Mouse (Mus musculus) hindbrain, embryonic 12.5 days (tissue): ENCODE measurements at regions not wholly inside any gene's neighbourhood (a gene's known extent, or its start where the extent isn't known, plus 50 kb on each side); places are given as distances from the start of the nearest gene placed in this dataset.

Experiments used
- ATAC-seq: fragments of 200-750 bp; cut with Nextera tagmentation; 2 replicates; pipeline ENCODE4 v1.8.0; 2017; ENCODE audit warnings: moderate TSS enrichment; ENCODE audit not compliant: low FRiP score
- H3K27ac ChIP-seq: fragments of 300-500 bp; sonication (generic); 2 replicates; pipeline ENCODE4 v1.5.1; 2016; ENCODE audit warnings: mild to moderate bottlenecking
- H3K27me3 ChIP-seq: fragments of 300-500 bp; sonication (generic); 2 replicates; pipeline ENCODE4 v1.6.1; 2016; ENCODE audit warnings: mild to moderate bottlenecking
- H3K36me3 ChIP-seq: fragments of 300-500 bp; sonication (generic); 2 replicates; pipeline ENCODE4 v1.6.1; 2016; ENCODE audit warnings: mild to moderate bottlenecking
- H3K4me1 ChIP-seq: fragments of 300-500 bp; sonication (generic); 2 replicates; pipeline ENCODE4 v1.6.1; 2016
- H3K4me2 ChIP-seq: fragments of 300-500 bp; sonication (generic); replicated peaks from 2 replicates; pipeline ENCODE4 v1.6.1; 2016; ENCODE audit warnings: mild to moderate bottlenecking
- H3K4me3 ChIP-seq: fragments of 300-500 bp; sonication (generic); 2 replicates; pipeline ENCODE4 v1.5.1; 2016; ENCODE audit warnings: mild to moderate bottlenecking
- H3K9ac ChIP-seq: fragments of 300-500 bp; sonication (generic); 2 replicates; pipeline ENCODE4 v1.6.1; 2016; ENCODE audit warnings: mild to moderate bottlenecking, moderate library complexity
- H3K9me3 ChIP-seq: fragments of 300-500 bp; sonication (generic); replicated peaks from 2 replicates; pipeline ENCODE4 v1.6.1; 2016; ENCODE audit warnings: mild to moderate bottlenecking
- WGBS: fragments of 180-500 bp; shearing (Covaris S2); methylation state at CpG from one replicate; pipeline ENCODE4 v1.1.7; 2016; 5-methylcytosine and 5-hydroxymethylcytosine counted together

- Histone ChIP-seq H3K27me3 (no peaks in the 10 kb centered on the region), H3K36me3 (no peaks in the 10 kb centered on the region), H3K27ac (no peak overlapping the region), H3K4me2 (no peak overlapping the region), H3K4me3 (no peak overlapping the region), H3K9ac (no peak overlapping the region), H3K9me3 (no peaks in the 10 kb centered on the region), H3K4me1 (no peaks in the 10 kb centered on the region)
- WGBS = 79% methylated on average over 4 of the region's 4 CpGs
- ATAC-seq = no peak
Observed at GRCm38 (mm10) chr3:62985033-62985432, 256.3 kb upstream of the Mme start.

DNA sequence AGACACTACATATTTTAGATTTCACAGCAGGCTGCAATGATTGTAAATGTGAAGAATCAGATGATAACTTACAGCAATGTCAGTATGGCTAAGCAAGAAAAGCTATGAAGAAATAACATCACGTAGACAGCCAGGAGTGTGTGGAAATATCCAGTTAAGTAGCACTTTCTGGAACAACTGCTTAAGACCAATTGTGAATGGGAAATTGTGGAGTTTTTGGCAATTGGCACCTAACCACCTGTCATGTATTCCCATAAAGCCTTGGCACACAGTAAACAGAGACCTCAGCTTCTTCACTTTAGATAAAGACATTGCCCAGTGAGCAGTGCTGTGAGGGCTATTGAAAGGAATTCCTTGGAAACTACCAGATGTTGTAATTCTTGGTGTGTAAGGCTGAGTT, 264.4 kb upstream of the Mme start:
- no peaks in the 10 kb centered on the region for H3K36me3 ChIP-seq
- 89% methylated on average over 1 of the region's 1 CpGs for WGBS
- no peaks in the 10 kb centered on the region for H3K9me3 ChIP-seq
- no peak overlapping the region for H3K4me3 ChIP-seq
- H3K4me1 ChIP-seq = no peaks in the 10 kb centered on the region
- no peak for ATAC-seq
- no peak overlapping the region for H3K27ac ChIP-seq
- no peak overlapping the region for H3K9ac ChIP-seq
- H3K4me2 ChIP-seq = no peak overlapping the region
- H3K27me3 ChIP-seq = no peaks in the 10 kb centered on the region

- H3K4me1 ChIP-seq = no peaks in the 10 kb centered on the region
- H3K36me3 ChIP-seq = no peaks in the 10 kb centered on the region
- no peak overlapping the region for H3K4me2 ChIP-seq
- H3K9me3 ChIP-seq = no peaks in the 10 kb centered on the region
- H3K4me3 ChIP-seq = no peak overlapping the region
- H3K27me3 ChIP-seq = no peaks in the 10 kb centered on the region
- H3K27ac ChIP-seq = no peak overlapping the region
- H3K9ac ChIP-seq = no peak overlapping the region
- no peak for ATAC-seq
- 77% methylated on average over 1 of the region's 1 CpGs for WGBS
Observed at GRCm38 (mm10) chr3:62963244-62963643, 278.1 kb upstream of the Mme start.

GRCm38 (mm10) chr3:62962608-62963007, 278.7 kb upstream of the Mme start:
- H3K4me1 ChIP-seq = no peaks in the 10 kb centered on the region
- WGBS = 61% methylated on average over 4 of the region's 4 CpGs
- H3K27me3 ChIP-seq = no peaks in the 10 kb centered on the region
- H3K4me3 ChIP-seq = no peak overlapping the region
- no peak for ATAC-seq
- no peaks in the 10 kb centered on the region for H3K9me3 ChIP-seq
- H3K36me3 ChIP-seq = no peaks in the 10 kb centered on the region
- no peak overlapping the region for H3K4me2 ChIP-seq
- H3K27ac ChIP-seq = no peak overlapping the region
- H3K9ac ChIP-seq = no peak overlapping the region

GRCm38 (mm10) chr3:62945356-62945755, 296.0 kb upstream of the Mme start:
- H3K4me3 ChIP-seq = no peak overlapping the region
- no peak for ATAC-seq

DNA sequence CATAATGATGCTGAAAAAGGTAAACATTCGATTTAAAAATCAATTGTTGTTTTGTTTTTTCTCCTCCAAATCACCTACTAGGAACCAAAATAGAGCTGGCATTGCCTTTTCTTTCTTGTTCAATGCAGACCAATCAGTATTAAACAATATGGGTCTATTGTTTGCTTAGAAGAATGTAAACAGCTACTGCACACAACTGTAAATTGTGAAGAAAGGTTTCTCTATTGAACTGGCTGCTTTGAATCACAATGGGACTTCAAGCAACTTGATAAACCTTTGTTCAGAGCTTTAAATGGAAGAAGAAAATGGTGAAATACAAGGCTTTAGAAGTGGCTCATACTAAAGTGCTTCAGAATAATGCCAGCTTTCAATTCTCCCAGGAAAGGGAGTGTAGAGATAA, 302.7 kb upstream of the Mme start:
- H3K4me1 ChIP-seq = no peaks in the 10 kb centered on the region
- H3K4me3 ChIP-seq = no peak overlapping the region
- no peak overlapping the region for H3K9ac ChIP-seq
- no peak overlapping the region for H3K4me2 ChIP-seq
- no peaks in the 10 kb centered on the region for H3K9me3 ChIP-seq
- no peak overlapping the region for H3K27ac ChIP-seq
- 77% methylated on average over 1 of the region's 1 CpGs for WGBS
- ATAC-seq = no peak
- no peaks in the 10 kb centered on the region for H3K27me3 ChIP-seq
- no peaks in the 10 kb centered on the region for H3K36me3 ChIP-seq

More at GRCm38 (mm10) chr3:62945356-62945755, 296.0 kb upstream of the Mme start:
- Histone ChIP-seq H3K27ac (no peak overlapping the region), H3K36me3 (no peaks in the 10 kb centered on the region), H3K9me3 (no peaks in the 10 kb centered on the region), H3K27me3 (no peaks in the 10 kb centered on the region), H3K4me2 (no peak overlapping the region), H3K4me1 (no peaks in the 10 kb centered on the region), H3K9ac (no peak overlapping the region)

- H3K27me3 ChIP-seq = no peaks in the 10 kb centered on the region
- WGBS = 8% methylated on average over 1 of the region's 1 CpGs
- no peak overlapping the region for H3K27ac ChIP-seq
- H3K9ac ChIP-seq = no peak overlapping the region
- H3K36me3 ChIP-seq = no peaks in the 10 kb centered on the region
- no peaks in the 10 kb centered on the region for H3K9me3 ChIP-seq
- H3K4me1 ChIP-seq = no peaks in the 10 kb centered on the region
- no peak for ATAC-seq
- H3K4me3 ChIP-seq = no peak overlapping the region
- H3K4me2 ChIP-seq = no peak overlapping the region
Observed at GRCm38 (mm10) chr3:62924441-62924840, 316.9 kb upstream of the Mme start.

- Histone ChIP-seq H3K36me3 (no peaks in the 10 kb centered on the region), H3K4me2 (no peak overlapping the region), H3K4me1 (no peaks in the 10 kb centered on the region), H3K27ac (no peak overlapping the region), H3K9ac (no peak overlapping the region), H3K9me3 (no peaks in the 10 kb centered on the region), H3K27me3 (no peaks in the 10 kb centered on the region), H3K4me3 (no peak overlapping the region)
- ATAC-seq = no peak
- WGBS = 51% methylated on average over 1 of the region's 1 CpGs
Observed at GRCm38 (mm10) chr3:62916899-62917298, 312.0 kb upstream of the Gpr149 start.

DNA sequence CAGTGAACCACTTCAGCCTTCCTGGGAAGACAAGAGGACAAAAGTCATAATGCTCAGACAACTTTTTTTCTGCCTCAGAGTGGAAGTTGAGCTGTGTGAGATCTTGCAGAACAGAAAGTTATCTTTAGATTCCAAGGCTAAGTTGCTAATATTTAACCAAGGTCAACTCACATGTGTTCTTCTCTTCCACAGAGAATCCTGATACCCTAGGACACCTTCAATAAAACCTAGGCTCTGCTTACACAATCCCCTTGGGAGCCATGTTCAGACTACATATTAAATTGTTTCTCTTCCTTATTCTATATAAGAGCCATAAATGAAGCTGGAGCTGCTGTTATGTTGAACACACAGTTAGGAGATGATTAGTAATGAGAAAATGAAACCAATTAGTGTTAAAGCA, 280.2 kb upstream of the Gpr149 start:
- Histone ChIP-seq H3K9me3 (no peaks in the 10 kb centered on the region), H3K27ac (no peak overlapping the region), H3K27me3 (no peaks in the 10 kb centered on the region), H3K36me3 (no peaks in the 10 kb centered on the region), H3K4me1 (no peaks in the 10 kb centered on the region), H3K4me2 (no peak overlapping the region), H3K4me3 (no peak overlapping the region), H3K9ac (no peak overlapping the region)
- no peak for ATAC-seq

DNA sequence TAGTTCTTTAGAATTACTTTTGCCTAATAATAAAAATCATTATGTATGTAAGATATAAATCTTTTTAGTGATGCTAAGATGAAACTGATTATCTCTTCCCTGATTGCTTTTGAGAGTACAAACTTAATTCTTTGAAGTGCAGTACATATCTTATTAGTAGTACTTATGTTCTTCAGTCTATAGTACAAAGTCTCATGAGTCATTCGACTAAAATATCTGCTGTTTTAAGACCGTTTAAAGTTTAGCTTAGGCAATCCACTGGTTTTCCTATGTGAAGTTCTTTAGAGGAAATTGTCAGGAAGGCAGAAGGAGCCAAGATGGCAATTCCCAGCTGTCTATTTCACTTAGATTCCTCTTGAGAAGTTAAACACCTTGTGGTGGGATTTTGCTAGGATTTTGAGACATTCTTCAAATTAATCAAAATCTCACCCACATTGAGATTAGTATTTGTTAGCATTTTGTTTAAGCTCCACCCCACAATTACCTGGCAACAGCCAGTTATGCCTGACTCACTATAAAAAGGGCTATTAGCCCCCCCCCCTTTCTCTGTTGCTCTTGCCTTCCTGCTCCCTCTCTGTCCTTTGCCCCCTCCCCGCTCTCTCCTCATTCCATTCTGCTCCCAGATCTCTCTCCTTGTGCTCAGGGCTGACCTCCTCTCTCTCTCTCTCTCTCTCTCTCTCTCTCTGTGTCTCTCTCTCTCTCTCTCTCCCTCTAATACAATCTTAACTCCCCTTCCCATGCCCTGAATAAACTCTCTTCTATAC, 277.6 kb upstream of the Gpr149 start:
- H3K36me3 ChIP-seq = no peaks in the 10 kb centered on the region
- WGBS = 85% methylated on average over 3 of the region's 3 CpGs
- H3K9ac ChIP-seq = no peak overlapping the region
- no peaks in the 10 kb centered on the region for H3K4me1 ChIP-seq
- H3K4me2 ChIP-seq = no peak overlapping the region
- no peak overlapping the region for H3K4me3 ChIP-seq
- H3K27ac ChIP-seq = no peak overlapping the region
- H3K9me3 ChIP-seq = no peaks in the 10 kb centered on the region
- no peaks in the 10 kb centered on the region for H3K27me3 ChIP-seq
- no peak for ATAC-seq

DNA sequence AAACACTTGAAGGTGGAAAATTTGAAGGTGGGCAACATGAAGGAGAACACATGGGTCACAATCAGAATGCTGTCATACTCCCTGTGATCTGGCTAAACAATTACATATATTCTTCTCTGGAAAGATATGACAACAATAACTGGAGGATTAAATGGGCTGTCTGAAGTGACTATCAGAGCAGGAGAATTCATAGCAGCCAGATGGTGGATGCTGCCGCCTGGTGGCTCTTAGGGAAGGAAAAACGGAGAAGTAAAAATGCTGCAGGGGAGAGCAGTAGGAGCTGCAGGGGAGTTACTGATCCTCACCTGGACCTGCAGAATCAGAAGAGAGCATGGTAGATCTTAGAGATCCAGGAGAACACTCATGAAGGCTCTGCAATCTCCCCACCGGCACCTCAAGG, 255.8 kb upstream of the Gpr149 start:
- no peak overlapping the region for H3K9ac ChIP-seq
- ATAC-seq = no peak
- H3K4me2 ChIP-seq = no peak overlapping the region
- no peaks in the 10 kb centered on the region for H3K36me3 ChIP-seq
- H3K27me3 ChIP-seq = no peaks in the 10 kb centered on the region
- WGBS = 21% methylated on average over 3 of the region's 3 CpGs
- H3K9me3 ChIP-seq = no peaks in the 10 kb centered on the region
- no peak overlapping the region for H3K27ac ChIP-seq
- no peak overlapping the region for H3K4me3 ChIP-seq
- no peaks in the 10 kb centered on the region for H3K4me1 ChIP-seq

DNA sequence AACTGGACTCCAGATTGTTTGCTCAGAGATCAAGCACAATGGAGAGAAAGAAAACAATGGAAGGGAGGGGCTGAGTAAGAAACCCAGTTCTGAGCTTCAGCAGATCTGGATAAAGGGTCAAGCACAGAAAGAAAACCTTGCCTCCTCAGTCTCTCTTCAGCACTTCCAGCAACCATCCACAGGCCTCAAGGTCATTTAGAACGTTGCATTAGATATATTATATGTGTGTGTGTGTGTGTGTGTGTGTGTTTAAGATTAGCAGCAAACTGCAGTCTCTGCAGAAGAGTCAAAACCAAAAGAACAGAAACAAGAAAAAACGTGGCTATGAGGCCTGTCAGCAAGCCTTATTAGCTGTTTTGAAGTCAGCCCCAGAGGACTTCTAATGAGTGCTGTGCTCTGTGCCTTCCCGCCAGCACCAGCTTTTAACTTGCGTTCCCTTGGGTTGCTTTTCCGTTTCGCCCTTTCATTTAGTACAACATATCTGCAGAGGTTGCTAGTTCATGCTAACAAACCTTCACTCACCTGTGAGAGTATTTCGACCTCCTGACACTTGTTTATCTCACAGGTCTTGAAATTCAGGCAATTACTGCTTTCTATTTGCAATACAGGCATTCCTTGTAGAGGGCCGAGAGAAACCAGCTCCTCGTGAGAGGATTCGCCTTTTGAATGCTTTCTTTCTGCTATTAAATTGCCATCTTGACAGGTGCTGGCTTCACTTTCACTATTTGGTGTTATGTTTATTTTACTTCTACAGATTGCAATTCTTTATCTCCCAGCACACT, 230.9 kb upstream of the Gpr149 start:
- Histone ChIP-seq H3K27ac (no peak overlapping the region), H3K4me1 (no peaks in the 10 kb centered on the region), H3K27me3 (no peaks in the 10 kb centered on the region), H3K4me3 (no peak overlapping the region), H3K9me3 (no peaks in the 10 kb centered on the region), H3K4me2 (no peak overlapping the region), H3K9ac (no peak overlapping the region), H3K36me3 (no peaks in the 10 kb centered on the region)
- 63% methylated on average over 10 of the region's 10 CpGs for WGBS
- no peak for ATAC-seq

DNA sequence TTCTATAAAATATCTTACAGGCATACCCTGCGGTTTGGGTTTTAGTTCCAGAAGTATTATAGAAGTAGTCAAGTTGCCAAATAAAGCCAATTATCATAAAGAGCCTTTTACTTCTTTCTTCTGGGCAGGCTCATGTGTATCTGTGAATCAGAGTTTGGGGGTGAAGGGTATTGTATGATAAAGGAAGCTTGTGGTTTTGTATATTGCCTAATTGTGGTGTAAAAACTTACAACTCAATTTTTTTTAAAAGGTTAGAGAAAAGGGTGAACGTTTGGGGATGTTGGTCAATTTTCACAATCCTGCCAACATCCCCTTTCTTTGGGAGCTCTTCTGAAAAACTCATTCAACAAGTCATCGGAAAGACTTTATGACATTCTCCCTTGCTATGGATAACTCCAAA, 219.0 kb upstream of the Gpr149 start:
- Histone ChIP-seq H3K27ac (no peak overlapping the region), H3K36me3 (no peaks in the 10 kb centered on the region), H3K9ac (no peak overlapping the region), H3K4me3 (no peak overlapping the region), H3K27me3 (no peaks in the 10 kb centered on the region), H3K9me3 (no peaks in the 10 kb centered on the region), H3K4me1 (no peaks in the 10 kb centered on the region), H3K4me2 (no peak overlapping the region)
- ATAC-seq = no peak
- 88% methylated on average over 3 of the region's 3 CpGs for WGBS
